Mouse (Mus musculus) liver, embryonic 14.5 days (tissue): Measurements from ENCODE around the gene Lhx5.

ENCODE experiments used
- CTCF ChIP-seq: IDR thresholded peaks from 2 replicates; pipeline ENCODE4 v1.5.1; 2016; ENCODE audit warnings: antibody characterized with exemption, low read depth, control low read depth
- EP300 ChIP-seq: IDR thresholded peaks from 2 replicates; pipeline ENCODE4 v1.6.1; 2016; ENCODE audit warnings: antibody characterized with exemption, low read depth

DNA sequence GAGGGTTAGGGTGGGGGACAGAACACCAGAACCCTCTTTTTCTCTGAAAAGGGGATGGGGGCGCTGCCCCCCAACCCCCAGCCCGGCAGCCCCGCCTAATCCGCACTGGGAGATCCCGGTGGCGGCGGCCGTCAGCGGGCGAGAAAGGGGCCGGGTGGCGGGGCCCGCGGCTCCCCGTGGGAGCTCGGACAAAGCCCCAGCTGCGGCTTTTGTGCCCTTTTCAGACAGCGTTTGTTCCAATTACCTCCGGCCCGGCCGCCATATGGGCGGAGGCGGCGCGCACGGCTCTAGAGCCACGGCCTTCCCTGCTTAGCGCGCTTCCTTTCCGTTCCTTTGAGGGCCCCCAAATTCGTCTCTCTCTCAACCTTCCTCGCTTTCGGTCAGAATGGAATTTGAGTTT is 6.5 kb downstream of the Lhx5 start:
- no peak for TF ChIP-seq CTCF
- TF ChIP-seq EP300, result no peak
